Mouse (Mus musculus) forebrain, postnatal 0 days (tissue): ENCODE results near the gene H1fx. TPM values are rescaled to one million over a fixed set of nuclear protein-coding genes. Genes with fewer than 3 reads are reported as not detected.
"Not testable (repeated sequence)": the region's sequence is repeated elsewhere in the genome, so short reads cannot be mapped to it uniquely, and the experiment has no call there.

Source experiments
- ATAC-seq: fragments of 200-750 bp; cut with Nextera tagmentation; 2 replicates; pipeline ENCODE4 v1.8.0; 2017; ENCODE audit warnings: mild to moderate bottlenecking, moderate library complexity
- DNase-seq: peaks from one replicate; pipeline ENCODE4 v3.0.0-alpha.2; 2015
- H3K27ac ChIP-seq: fragments of 300-500 bp; sonication (generic); 2 replicates; pipeline ENCODE4 v1.5.1; 2014; ENCODE audit warnings: low read depth, mild to moderate bottlenecking, antibody characterized with exemption, low read length, moderate library complexity, mixed read lengths
- H3K27me3 ChIP-seq: fragments of 300-500 bp; sonication (generic); 2 replicates; pipeline ENCODE4 v1.6.1; 2014; ENCODE audit warnings: mild to moderate bottlenecking, low read length, mixed read lengths; ENCODE audit not compliant: insufficient read depth
- H3K36me3 ChIP-seq: fragments of 300-500 bp; sonication (generic); 2 replicates; pipeline ENCODE4 v1.6.1; 2014; ENCODE audit warnings: mild to moderate bottlenecking, moderate library complexity; ENCODE audit not compliant: insufficient read depth
- H3K4me1 ChIP-seq: fragments of 300-500 bp; sonication (generic); 2 replicates; pipeline ENCODE4 v1.6.1; 2014; ENCODE audit warnings: antibody characterized with exemption; ENCODE audit not compliant: insufficient read depth
- H3K4me2 ChIP-seq: fragments of 300-500 bp; sonication (generic); 2 replicates; pipeline ENCODE4 v1.6.1; 2014; ENCODE audit warnings: low read depth, mild to moderate bottlenecking, moderate library complexity
- H3K4me3 ChIP-seq: fragments of 300-500 bp; sonication (generic); 2 replicates; pipeline ENCODE4 v1.5.1; 2014; ENCODE audit warnings: low read depth, low read length, mixed read lengths
- H3K9ac ChIP-seq: fragments of 300-500 bp; sonication (generic); 2 replicates; pipeline ENCODE4 v1.6.1; 2014; ENCODE audit warnings: mild to moderate bottlenecking
- H3K9me3 ChIP-seq: fragments of 300-500 bp; sonication (generic); 2 replicates; pipeline ENCODE4 v1.6.1; 2016; ENCODE audit warnings: low read length
- CTCF ChIP-seq: sonication (generic); IDR thresholded peaks from 2 replicates; pipeline ENCODE4 v1.5.1; 2016; ENCODE audit warnings: antibody characterized with exemption, control low read depth, low read depth
- WGBS: fragments of 180-500 bp; shearing (Covaris S2); extraction: QIAGEN DNeasy Blood & Tissue Kit; methylation state at CpG from one replicate; pipeline ENCODE4 v1.1.7; 2014; 5-methylcytosine and 5-hydroxymethylcytosine counted together
- polyA plus RNA-seq: library from polyadenylated mRNA; unstranded; fragments of >200 nt; fragmentation: Nextera tagmentation; extraction: Ambion mirVana; gene quantifications from 2 replicates; pipeline ENCODE4 v1.2.1, GENCODE M21; 2015
- total RNA-seq: library from RNA; depleted of rRNA; stranded (reverse); fragments of >200 nt; gene quantifications from 2 replicates; pipeline ENCODE4 v1.2.3, GENCODE M21; 2014

H1fx gene
- total and polyA plus RNA-seq, 2 experiments from 2014 or later: 26.7 to 66.3 TPM

GRCm38 (mm10) chr6:88013456-88013855 is 32.0 kb upstream of the H1fx start:
- Histone ChIP-seq H3K9me3 (no peaks in the 10 kb centered on the region), H3K4me3 (no peak overlapping the region)
- 89% methylated on average over 4 of the region's 4 CpGs for WGBS

GRCm38 (mm10) chr6:88012601-88013000 is 31.2 kb upstream of the H1fx start:
- peaks cover 24% of the 10 kb centered on the region for H3K36me3 ChIP-seq
- H3K4me1 ChIP-seq: no peaks in the 10 kb centered on the region
- no peak for DNase-seq
- no peak for TF ChIP-seq CTCF
- H3K27ac ChIP-seq: no peak overlapping the region
- H3K27me3 ChIP-seq: no peaks in the 10 kb centered on the region
- no peaks in the 10 kb centered on the region for H3K9me3 ChIP-seq
- H3K4me2 ChIP-seq: no peak overlapping the region
- no peak overlapping the region for H3K9ac ChIP-seq
- WGBS: 69% methylated on average over 2 of the region's 2 CpGs
- no peak for ATAC-seq
- no peak overlapping the region for H3K4me3 ChIP-seq

More at GRCm38 (mm10) chr6:88013456-88013855, 32.0 kb upstream of the H1fx start:
- Histone ChIP-seq H3K4me1 (no peaks in the 10 kb centered on the region), H3K4me2 (no peak overlapping the region), H3K27ac (no peak overlapping the region), H3K27me3 (no peaks in the 10 kb centered on the region), H3K36me3 (peaks cover 17% of the 10 kb centered on the region), H3K9ac (no peak overlapping the region)
- DNase-seq (no peak), ATAC-seq (no peak)
- TF ChIP-seq CTCF: no peak

GRCm38 (mm10) chr6:88011106-88011505 is 29.7 kb upstream of the H1fx start:
- H3K27me3 ChIP-seq, H3K4me3 ChIP-seq, ATAC-seq, H3K4me1 ChIP-seq, H3K27ac ChIP-seq, H3K9me3 ChIP-seq, H3K4me2 ChIP-seq, H3K9ac ChIP-seq: not testable (repeated sequence)
- TF ChIP-seq CTCF: peak; percentile 43
- 73% methylated on average over 1 of the region's 1 CpGs for WGBS
- peaks cover 37% of the 10 kb centered on the region for H3K36me3 ChIP-seq
- peak; percentile 20 for DNase-seq

GRCm38 (mm10) chr6:88009209-88009608 is 27.8 kb upstream of the H1fx start:
- DNase-seq (no peak), ATAC-seq (no peak)
- no peak overlapping the region for H3K27ac ChIP-seq
- WGBS: 85% methylated on average over 4 of the region's 4 CpGs
- no peaks in the 10 kb centered on the region for H3K27me3 ChIP-seq
- H3K9me3 ChIP-seq: no peaks in the 10 kb centered on the region
- H3K4me3 ChIP-seq: no peak overlapping the region
- H3K4me1 ChIP-seq: no peaks in the 10 kb centered on the region
- H3K4me2 ChIP-seq: no peak overlapping the region
- H3K9ac ChIP-seq: no peak overlapping the region
- H3K36me3 ChIP-seq: peaks cover 49% of the 10 kb centered on the region
- no peak for TF ChIP-seq CTCF

GRCm38 (mm10) chr6:88004773-88005172 is 23.3 kb upstream of the H1fx start:
- not testable (repeated sequence) for H3K4me3 ChIP-seq, H3K4me2 ChIP-seq, H3K9ac ChIP-seq, ATAC-seq, H3K9me3 ChIP-seq, H3K4me1 ChIP-seq, H3K27me3 ChIP-seq, DNase-seq, H3K27ac ChIP-seq
- WGBS: 90% methylated on average over 12 of the region's 14 CpGs
- peaks cover 80% of the 10 kb centered on the region for H3K36me3 ChIP-seq

GRCm38 (mm10) chr6:88003439-88003838 is 22.0 kb upstream of the H1fx start:
- WGBS: 90% methylated on average over 4 of the region's 4 CpGs
- Histone ChIP-seq H3K4me2 (no peak overlapping the region), H3K4me1 (no peaks in the 10 kb centered on the region), H3K9me3 (no peaks in the 10 kb centered on the region), H3K4me3 (no peak overlapping the region), H3K27ac (no peak overlapping the region), H3K36me3 (peaks cover 78% of the 10 kb centered on the region), H3K9ac (no peak overlapping the region), H3K27me3 (no peaks in the 10 kb centered on the region)
- ATAC-seq (no peak), DNase-seq (no peak)
- no peak for TF ChIP-seq CTCF

- peaks cover 13% of the 10 kb centered on the region for H3K4me1 ChIP-seq
- peaks cover 45% of the 10 kb centered on the region for H3K36me3 ChIP-seq
- DNase-seq (no peak), ATAC-seq (no peak)
- H3K4me3 ChIP-seq: no peak overlapping the region
- no peaks in the 10 kb centered on the region for H3K27me3 ChIP-seq
- H3K27ac ChIP-seq: no peak overlapping the region
- no peak for TF ChIP-seq CTCF
- H3K9me3 ChIP-seq: no peaks in the 10 kb centered on the region
- 86% methylated on average over 4 of the region's 4 CpGs for WGBS
- H3K4me2 ChIP-seq: no peak overlapping the region
- no peak overlapping the region for H3K9ac ChIP-seq
Measured at GRCm38 (mm10) chr6:87998358-87998757, 16.9 kb upstream of the H1fx start.
